Mouse (Mus musculus) heart, embryonic 16.5 days (tissue): ENCODE measurements around the gene Pip5k1b. TPM values are rescaled to one million over a fixed set of nuclear protein-coding genes. Genes with fewer than 3 reads are reported as not detected.

ENCODE experiments used
- ATAC-seq: fragments of 200-750 bp; cut with Nextera tagmentation; replicated peaks from 2 replicates; pipeline ENCODE4 v1.8.0; 2017; ENCODE audit warnings: moderate number of reproducible peaks; ENCODE audit not compliant: insufficient read depth, low FRiP score; ENCODE audit errors: extremely low read depth
- H3K27ac ChIP-seq: fragments of 300-500 bp; sonication (generic); 2 replicates; pipeline ENCODE4 v1.5.1; 2014; ENCODE audit warnings: mild to moderate bottlenecking, low read length, control low read depth, moderate library complexity
- H3K27me3 ChIP-seq: fragments of 300-500 bp; sonication (generic); 2 replicates; pipeline ENCODE4 v1.6.1; 2014; ENCODE audit warnings: low read length, mixed read lengths; ENCODE audit not compliant: control insufficient read depth, insufficient read depth
- H3K36me3 ChIP-seq: fragments of 300-500 bp; sonication (generic); 2 replicates; pipeline ENCODE4 v1.6.1; 2014; ENCODE audit not compliant: control insufficient read depth, insufficient read depth
- H3K4me1 ChIP-seq: fragments of 300-500 bp; sonication (generic); 2 replicates; pipeline ENCODE4 v1.6.1; 2014; ENCODE audit warnings: low read length, mixed read lengths; ENCODE audit not compliant: control insufficient read depth, insufficient read depth
- H3K4me2 ChIP-seq: fragments of 300-500 bp; sonication (generic); 2 replicates; pipeline ENCODE4 v1.6.1; 2014; ENCODE audit warnings: low read depth, mild to moderate bottlenecking, control low read depth, low read length
- H3K4me3 ChIP-seq: fragments of 300-500 bp; sonication (generic); 2 replicates; pipeline ENCODE4 v1.5.1; 2014; ENCODE audit warnings: mild to moderate bottlenecking, control low read depth, low read length
- H3K9ac ChIP-seq: fragments of 300-500 bp; sonication (generic); 2 replicates; pipeline ENCODE4 v1.6.1; 2014; ENCODE audit warnings: low read length, control low read depth
- H3K9me3 ChIP-seq: fragments of 300-500 bp; sonication (generic); replicated peaks from 2 replicates; pipeline ENCODE4 v1.6.1; 2016; ENCODE audit warnings: low read length; ENCODE audit not compliant: control insufficient read depth
- WGBS: fragments of 180-500 bp; shearing (Covaris S2); extraction: QIAGEN DNeasy Blood & Tissue Kit; methylation state at CpG from one replicate; pipeline ENCODE4 v1.1.7; 2014; 5-methylcytosine and 5-hydroxymethylcytosine counted together
- polyA plus RNA-seq: library from polyadenylated mRNA; unstranded; fragments of >200 nt; fragmentation: Nextera tagmentation; extraction: Ambion mirVana; gene quantifications from 2 replicates; pipeline ENCODE4 v1.2.1, GENCODE M21; 2015

Pip5k1b gene
- polyA plus RNA-seq, 1 experiment from 2014 or later: 11.1 TPM

DNA sequence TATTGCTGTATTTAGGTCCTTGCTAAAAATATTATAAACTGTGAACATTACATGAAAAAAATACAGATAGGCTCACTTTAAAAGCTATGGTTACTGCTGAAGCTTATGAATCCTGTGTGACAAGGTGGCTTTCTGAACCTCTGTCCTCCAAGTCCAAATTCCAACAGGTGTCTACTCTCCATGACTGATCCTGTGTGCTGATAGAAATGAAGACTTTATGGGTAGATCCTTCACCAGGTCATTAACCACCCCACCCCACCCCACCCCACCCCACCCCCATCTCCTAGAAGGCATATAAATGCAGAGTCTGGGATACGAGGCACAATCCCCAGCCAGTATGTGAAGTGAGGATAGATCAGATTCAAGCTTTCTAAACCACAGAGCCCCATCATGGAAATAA lies 16.6 kb downstream of the Pip5k1b start:
- ATAC-seq: no peak
- Histone ChIP-seq H3K9ac (no peak overlapping the region), H3K9me3 (no peaks in the 10 kb centered on the region), H3K4me1 (peaks cover 20% of the 10 kb centered on the region), H3K27me3 (no peaks in the 10 kb centered on the region), H3K36me3 (no peaks in the 10 kb centered on the region), H3K27ac (no peak overlapping the region), H3K4me3 (no peak overlapping the region), H3K4me2 (no peak overlapping the region)
- 86% methylated on average over 1 of the region's 1 CpGs for WGBS

DNA sequence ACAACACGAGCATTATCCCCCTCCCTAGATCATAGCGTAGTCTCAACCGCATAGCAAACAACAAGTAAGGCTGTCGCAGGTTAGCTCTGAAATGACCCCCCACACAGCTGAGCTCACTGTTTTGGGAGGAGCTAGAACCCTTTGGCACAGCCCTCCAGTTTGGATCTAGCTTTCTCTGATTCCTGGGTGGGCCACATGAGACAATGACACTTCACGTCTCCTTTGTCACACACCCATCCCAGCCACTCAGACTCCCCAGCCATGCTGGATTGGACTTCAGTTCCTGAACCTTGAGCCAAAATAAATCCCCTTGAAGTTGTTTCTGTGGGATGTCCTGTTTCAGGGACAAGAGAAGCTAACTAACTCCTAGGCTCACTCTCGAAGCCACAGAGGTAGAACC lies 17.5 kb downstream of the Pip5k1b start:
- Histone ChIP-seq H3K27me3 (no peaks in the 10 kb centered on the region), H3K9me3 (no peaks in the 10 kb centered on the region), H3K4me1 (peaks cover 13% of the 10 kb centered on the region), H3K9ac (no peak overlapping the region), H3K4me2 (no peak overlapping the region), H3K4me3 (no peak overlapping the region), H3K27ac (no peak overlapping the region), H3K36me3 (no peaks in the 10 kb centered on the region)
- no peak for ATAC-seq
- WGBS: 89% methylated on average over 6 of the region's 6 CpGs

GRCm38 (mm10) chr19:24537691-24538090 lies 18.0 kb downstream of the Pip5k1b start:
- no peak overlapping the region for H3K4me2 ChIP-seq
- H3K4me3 ChIP-seq: no peak overlapping the region
- H3K27ac ChIP-seq: no peak overlapping the region
- H3K27me3 ChIP-seq: no peaks in the 10 kb centered on the region
- H3K9ac ChIP-seq: no peak overlapping the region
- peaks cover 9% of the 10 kb centered on the region for H3K4me1 ChIP-seq
- H3K9me3 ChIP-seq: no peaks in the 10 kb centered on the region
- 69% methylated on average over 4 of the region's 4 CpGs for WGBS
- no peak for ATAC-seq
- no peaks in the 10 kb centered on the region for H3K36me3 ChIP-seq

DNA sequence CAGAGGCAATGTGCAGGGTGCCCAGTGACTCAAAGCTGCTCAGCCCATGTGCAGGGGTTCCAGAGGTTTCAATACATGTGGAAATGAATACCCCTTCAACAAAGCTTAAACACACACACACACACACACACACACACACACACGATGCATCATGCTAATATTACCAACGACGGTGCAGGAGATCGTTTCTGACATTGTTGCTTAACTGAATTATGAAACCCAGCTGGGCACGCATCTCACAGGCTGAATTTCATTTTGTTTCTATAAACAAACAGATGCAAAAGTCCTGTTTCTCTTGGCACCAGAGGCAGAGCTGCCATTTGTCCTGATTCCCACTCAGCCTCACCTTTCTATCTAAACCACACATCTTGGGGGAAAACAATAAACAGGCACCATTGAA lies 18.8 kb downstream of the Pip5k1b start:
- Histone ChIP-seq H3K27me3 (no peaks in the 10 kb centered on the region), H3K36me3 (no peaks in the 10 kb centered on the region), H3K9ac (no peak overlapping the region), H3K4me2 (no peak overlapping the region), H3K27ac (no peak overlapping the region), H3K9me3 (no peaks in the 10 kb centered on the region), H3K4me3 (no peak overlapping the region), H3K4me1 (peaks cover 9% of the 10 kb centered on the region)
- no peak for ATAC-seq
- 83% methylated on average over 5 of the region's 5 CpGs for WGBS

DNA sequence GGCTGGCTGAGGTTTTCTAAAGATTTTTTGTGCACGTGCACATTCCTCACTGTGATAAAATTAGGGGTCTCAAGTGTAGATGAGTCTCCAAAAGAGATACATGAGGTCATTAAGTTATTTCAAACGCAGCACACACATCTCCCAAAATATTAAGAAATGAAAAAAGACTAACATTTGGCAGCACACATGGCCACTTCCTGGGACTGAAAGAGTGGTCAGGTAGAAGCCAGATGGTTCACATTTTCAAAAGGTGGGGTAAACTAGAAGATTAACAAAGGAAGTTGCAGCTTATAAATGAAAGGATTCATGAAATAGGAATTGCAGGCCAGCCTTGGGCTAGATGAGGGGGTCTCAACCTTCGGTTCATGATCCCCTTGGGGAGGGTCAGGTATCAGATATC lies 19.4 kb downstream of the Pip5k1b start:
- ATAC-seq: no peak
- Histone ChIP-seq H3K4me3 (no peak overlapping the region), H3K27me3 (no peaks in the 10 kb centered on the region), H3K27ac (no peak overlapping the region), H3K9me3 (no peaks in the 10 kb centered on the region), H3K36me3 (no peaks in the 10 kb centered on the region), H3K9ac (no peak overlapping the region), H3K4me2 (no peak overlapping the region), H3K4me1 (peaks cover 9% of the 10 kb centered on the region)
- 75% methylated on average over 3 of the region's 3 CpGs for WGBS

- Histone ChIP-seq H3K9ac (no peak overlapping the region), H3K4me1 (peaks cover 9% of the 10 kb centered on the region), H3K9me3 (no peaks in the 10 kb centered on the region), H3K36me3 (no peaks in the 10 kb centered on the region), H3K27me3 (no peaks in the 10 kb centered on the region), H3K4me3 (no peak overlapping the region), H3K27ac (no peak overlapping the region), H3K4me2 (no peak overlapping the region)
- no peak for ATAC-seq
- 88% methylated on average over 6 of the region's 6 CpGs for whole genome bisulfite sequencing
Measured at GRCm38 (mm10) chr19:24535161-24535560, 20.5 kb downstream of the Pip5k1b start.

DNA sequence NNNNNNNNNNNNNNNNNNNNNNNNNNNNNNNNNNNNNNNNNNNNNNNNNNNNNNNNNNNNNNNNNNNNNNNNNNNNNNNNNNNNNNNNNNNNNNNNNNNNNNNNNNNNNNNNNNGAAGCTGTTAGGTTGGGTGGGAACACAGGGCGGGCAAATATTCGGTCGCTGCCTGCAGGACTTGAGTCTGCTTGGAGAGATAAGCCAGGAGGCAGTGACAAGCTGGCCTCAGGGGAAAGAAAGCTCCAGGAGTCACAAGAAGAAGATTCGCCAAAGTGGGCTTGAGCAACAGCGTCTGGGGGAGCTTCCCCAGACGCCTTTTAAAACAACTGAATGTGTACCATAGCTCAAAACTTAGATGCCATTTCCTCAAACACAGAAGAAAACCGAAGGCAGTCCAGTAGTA lies 20.9 kb downstream of the Pip5k1b start:
- Histone ChIP-seq H3K9me3 (no peaks in the 10 kb centered on the region), H3K4me3 (no peak overlapping the region), H3K4me2 (peak overlapping the region; percentile 42), H3K27me3 (no peaks in the 10 kb centered on the region), H3K27ac (peak overlapping the region; percentile 59), H3K9ac (0 out of 2 replicates have a peak overlapping the region, but pooled peaks have one; percentile 26), H3K36me3 (no peaks in the 10 kb centered on the region), H3K4me1 (peaks cover 9% of the 10 kb centered on the region)
- WGBS: 20% methylated on average over 7 of the region's 7 CpGs
- no peak; the same call in 1 of the 2 replicates for ATAC-seq

GRCm38 (mm10) chr19:24528910-24529561 lies 26.6 kb downstream of the Pip5k1b start:
- Histone ChIP-seq H3K36me3 (no peaks in the 10 kb centered on the region), H3K9ac (no peak overlapping the region), H3K4me3 (no peak overlapping the region), H3K9me3 (no peaks in the 10 kb centered on the region), H3K27ac (no peak overlapping the region), H3K4me2 (no peak overlapping the region), H3K27me3 (no peaks in the 10 kb centered on the region), H3K4me1 (peaks cover 20% of the 10 kb centered on the region)
- ATAC-seq: no peak
- WGBS: 82% methylated on average over 4 of the region's 4 CpGs

DNA sequence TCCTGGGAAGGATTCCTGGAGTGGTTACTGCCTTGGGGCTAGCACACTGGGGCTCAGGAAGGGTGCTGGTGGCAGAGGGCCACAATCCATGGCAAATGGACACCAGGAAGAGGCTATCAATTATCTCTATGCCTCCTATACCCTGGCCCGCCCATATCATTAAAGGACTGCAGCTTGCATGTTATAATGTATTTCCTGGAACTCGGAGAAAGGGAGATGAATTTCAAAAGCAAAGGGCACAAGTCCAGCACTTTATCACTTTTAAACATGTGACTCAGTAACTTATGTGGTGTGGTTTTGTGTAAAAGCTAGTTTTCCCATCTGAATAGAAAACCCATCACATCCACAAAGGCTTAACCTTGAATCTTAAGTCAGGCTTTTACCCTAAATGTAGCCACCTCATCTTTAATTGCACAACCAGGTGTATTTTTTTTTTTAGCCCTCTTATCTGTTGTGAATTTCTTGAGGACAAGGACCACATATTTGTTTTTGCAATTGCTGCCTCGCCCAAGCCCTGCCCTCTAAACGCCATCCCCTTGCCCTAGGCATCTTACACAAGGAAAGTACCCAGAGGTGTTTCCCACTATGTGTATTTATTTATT lies 27.4 kb downstream of the Pip5k1b start:
- H3K36me3 ChIP-seq: no peaks in the 10 kb centered on the region
- ATAC-seq: no peak
- H3K27ac ChIP-seq: peak overlapping the region; percentile 93
- H3K4me2 ChIP-seq: no peak overlapping the region
- H3K4me3 ChIP-seq: no peak overlapping the region
- 55% methylated on average over 4 of the region's 4 CpGs for WGBS
- no peak overlapping the region for H3K9ac ChIP-seq
- H3K4me1 ChIP-seq: peaks cover 22% of the 10 kb centered on the region
- no peaks in the 10 kb centered on the region for H3K9me3 ChIP-seq
- no peaks in the 10 kb centered on the region for H3K27me3 ChIP-seq
